Mouse (Mus musculus): ENCODE results near the gene Synm. TPM values are rescaled to one million over a fixed set of nuclear protein-coding genes. Genes with fewer than 3 reads are reported as not detected.

Gene Synm
- total RNA-seq, 2 experiments from 2014 or later, result 24.5 to 26.1 TPM

DNA sequence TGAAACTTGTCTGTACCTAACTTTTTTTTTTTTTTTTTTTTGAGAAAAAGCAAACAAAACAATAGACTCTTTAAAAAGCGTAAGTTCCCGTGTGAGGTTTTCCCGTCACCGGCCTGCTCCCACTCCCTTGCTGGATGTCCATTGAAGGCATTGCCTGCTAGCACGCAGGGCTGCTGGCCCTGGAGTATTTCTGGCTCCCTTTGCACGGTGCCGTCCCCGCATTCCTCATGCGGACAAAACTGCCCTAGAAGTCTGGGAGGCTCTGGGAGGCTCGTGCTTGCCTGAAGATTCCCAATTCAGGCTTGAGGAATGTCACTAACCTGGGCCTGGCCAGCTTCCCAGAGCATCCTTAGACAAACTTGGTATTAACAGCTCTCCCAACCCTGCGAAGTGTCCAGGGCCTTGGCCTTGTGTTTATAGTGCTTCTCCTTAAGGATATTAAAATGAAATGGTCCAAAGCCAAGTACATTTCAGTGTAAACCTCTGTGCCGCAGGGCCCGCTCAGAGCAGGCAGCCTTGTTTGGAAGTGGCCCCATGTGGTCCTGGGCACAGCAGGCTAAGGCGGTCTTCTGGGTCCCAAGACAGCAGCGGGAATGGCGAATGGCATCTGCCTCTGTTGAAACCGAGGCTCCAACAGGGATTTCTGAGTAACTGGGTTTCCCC, 58.2 kb downstream of the Synm start:
- no peak for DNase-seq (ENCODE audit: low spot score in 2 of 2)

DNA sequence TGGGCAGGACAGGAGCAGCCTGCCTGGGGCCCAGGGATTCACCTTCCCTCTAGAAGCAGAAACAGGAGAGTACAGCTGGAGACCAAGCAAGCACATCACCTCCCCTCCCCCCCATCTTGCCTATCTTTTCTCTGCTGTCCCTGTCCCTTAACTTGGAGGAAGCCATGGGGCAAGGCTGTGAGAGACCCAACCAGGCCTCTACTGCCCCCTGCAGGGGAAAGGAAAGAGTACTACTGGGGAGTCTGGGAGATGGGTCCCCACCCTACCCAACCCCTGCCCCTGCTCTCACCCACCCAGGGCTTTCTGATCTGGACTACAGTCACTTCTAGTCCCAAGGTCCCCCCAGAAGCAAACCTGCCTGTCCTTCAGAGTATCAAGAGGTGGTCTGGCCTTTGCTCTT, 58.7 kb downstream of the Synm start:
- peak in 1 of 2 experiments; percentile 25 for DNase-seq (ENCODE audit: low spot score in 2 of 2)

DNA sequence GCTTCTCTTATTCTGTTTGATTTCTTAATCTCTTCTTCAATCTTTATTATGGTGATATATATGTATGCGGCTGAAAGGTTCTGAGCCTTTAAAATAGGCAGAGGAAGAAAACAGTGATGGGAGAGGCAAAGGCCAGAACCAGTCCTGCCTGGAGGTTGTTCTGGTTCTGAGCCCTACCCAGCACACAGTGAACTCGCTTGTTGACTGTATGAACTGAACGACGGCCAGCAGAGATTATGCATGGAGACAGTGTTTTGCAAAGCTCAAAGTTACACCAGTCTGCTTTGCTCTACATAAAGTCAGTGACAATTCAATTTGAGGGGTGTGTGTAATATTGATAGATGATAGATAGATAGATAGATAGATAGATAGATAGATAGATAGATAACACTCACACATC, 60.2 kb downstream of the Synm start:
- no peak for DNase-seq (ENCODE audit: low spot score in 2 of 2)

DNA sequence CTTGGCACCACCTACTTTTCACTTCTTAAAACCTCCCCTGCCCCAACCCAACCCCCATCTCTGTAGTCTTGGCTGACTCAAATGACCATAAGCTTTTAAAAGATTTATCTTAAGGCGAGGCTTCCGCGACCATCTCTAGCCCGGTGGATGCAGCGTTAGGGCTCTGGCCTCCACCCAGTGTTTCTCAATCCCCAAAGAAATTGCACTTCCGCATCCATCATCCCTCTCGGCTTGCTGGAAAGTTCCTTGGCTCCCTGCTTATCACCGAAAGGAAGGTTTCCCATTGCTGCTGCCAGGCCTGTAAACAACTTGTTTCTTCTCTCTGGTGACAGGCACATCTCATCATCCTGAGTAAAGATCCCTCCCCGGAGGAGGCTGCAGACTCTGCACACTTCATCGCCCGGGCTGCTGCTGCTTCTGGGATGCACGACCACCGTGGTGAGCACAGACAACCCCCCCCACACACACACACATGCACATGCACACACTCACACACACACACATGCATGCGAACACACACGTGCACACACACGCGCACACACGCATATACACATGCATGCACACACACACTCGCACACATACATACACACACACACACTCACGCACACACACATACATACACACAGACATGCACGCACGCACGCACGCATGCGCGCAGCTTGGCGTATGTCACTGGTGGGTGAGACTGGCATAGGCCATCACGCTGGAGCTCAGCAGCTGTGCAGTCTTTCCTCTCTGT, 61.5 kb downstream of the Synm start:
- no peak for DNase-seq (ENCODE audit: low spot score in 2 of 2)

- no peak for DNase-seq (ENCODE audit: low spot score in 2 of 2)
These were observed 63.6 kb downstream of the Synm start for GRCm38 (mm10) chr7:67695906-67696305.

DNA sequence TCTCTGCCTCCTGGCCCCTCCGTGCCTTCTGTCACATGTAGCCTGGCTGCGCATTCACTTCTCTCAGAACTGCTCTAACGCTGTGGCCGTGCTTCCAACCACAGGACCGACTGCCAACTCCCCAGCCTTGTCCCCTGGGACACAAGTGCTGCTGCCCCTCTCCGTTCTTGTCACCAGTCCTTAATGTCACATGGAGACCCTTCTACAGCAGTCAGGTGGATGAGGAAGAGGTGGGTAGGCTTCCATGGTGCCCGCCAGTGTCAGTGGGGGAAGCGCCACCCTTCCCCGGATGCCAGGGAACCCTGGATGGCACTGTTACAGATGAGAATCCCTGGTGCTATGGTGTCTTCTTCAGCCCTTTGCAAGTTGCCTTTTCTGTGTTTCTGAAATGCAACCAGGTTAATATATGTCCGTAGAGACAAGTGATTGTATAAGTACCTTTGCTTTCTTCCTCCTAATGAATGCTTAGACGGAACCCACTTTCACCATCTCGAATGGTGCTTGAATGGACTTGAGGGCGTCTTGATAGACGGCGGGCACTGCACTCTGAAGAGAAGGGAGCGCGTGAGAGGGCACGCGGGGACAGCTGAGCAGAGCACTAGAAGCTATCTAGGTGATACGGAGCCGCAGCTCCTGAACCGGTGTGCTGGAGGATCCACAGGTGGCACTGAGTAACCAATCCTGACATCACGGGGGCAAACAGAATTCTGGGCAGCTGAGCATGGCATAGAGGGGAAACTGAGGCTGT, 66.6 kb downstream of the Synm start:
- DNase-seq (ENCODE audit: low spot score in 2 of 2), result no peak

DNA sequence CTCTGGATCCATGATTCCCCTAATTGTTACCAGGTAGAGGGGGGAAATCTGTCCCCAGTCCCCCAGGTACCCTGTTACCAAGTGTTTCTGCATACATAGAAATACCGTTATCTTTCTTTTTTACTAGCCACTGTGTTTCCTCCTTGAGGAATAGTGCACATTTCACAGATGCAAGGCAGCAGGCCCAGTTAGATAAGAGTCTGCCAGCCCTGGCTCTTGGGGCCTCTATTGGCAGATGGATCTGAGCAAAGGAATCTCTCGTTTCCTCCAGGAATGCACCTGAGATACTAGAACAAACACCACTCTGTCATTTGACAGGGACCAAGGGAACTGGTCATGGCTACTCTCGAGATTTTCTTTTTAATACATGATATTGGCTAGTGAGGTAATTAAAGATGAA, 67.4 kb downstream of the Synm start:
- DNase-seq (ENCODE audit: low spot score in 2 of 2), result no peak

DNA sequence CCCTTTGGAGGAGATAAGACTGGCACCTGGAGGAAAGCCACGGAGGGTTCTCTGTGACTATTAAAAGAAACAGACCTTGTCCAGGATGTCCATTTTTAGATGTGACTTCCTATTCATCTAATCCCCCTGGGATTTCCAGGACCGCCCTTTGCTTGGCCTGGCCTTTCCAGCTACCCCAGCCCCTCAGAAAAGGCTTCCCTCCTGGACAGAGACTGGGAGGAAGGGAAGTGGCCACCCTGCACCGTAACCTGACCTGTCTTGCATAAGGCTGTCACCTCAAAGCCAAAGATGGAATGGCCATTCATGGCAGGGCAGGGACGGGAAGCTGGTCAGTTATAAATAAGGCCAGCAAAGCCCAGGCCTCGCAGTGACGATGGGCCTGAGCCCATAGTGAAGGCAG, 68.5 kb downstream of the Synm start:
- no peak for DNase-seq (ENCODE audit: low spot score in 2 of 2)

- DNase-seq (ENCODE audit: low spot score in 2 of 2), result no peak
These were observed 69.7 kb downstream of the Synm start for GRCm38 (mm10) chr7:67689793-67690192.

DNA sequence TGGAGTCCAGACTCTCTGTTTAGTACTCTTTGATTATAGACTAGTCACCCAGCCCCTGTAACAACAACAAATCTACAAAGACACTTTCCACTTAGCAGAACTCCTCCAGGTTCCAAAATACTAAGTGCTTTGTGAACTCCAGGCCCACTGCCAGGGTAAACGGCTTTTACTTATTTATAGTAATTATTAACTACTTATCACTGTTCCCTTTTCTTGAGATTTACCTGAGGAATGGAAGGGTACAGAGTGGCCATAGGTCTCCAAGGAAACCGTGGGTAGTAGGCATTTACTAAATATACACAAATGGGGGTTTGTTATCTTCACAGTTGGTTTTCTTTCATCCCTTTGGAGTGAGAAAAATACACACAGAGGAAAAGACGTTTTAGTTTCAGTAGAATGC, 71.3 kb downstream of the Synm start:
- no peak for DNase-seq (ENCODE audit: low spot score in 2 of 2)

DNA sequence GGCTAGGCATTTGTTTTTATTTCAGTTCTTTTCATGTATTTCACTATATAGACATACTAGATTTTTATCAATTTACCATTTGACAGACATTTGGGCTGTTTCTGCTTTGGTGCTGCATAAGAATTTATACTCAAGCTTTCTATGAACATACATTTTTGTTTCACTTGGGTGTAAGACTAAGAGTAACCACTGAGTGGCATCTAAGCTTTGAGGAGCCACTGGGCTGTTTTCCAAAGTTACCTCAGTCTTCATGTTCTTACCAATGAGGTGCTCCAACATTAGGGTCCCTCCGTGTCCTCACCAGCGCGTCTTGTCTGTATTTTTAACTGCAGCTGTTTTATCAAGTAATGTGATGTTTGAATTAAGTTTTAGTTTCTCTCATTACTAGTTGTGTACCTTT, 73.0 kb downstream of the Synm start:
- DNase-seq (ENCODE audit: low spot score in 2 of 2), result no peak

DNA sequence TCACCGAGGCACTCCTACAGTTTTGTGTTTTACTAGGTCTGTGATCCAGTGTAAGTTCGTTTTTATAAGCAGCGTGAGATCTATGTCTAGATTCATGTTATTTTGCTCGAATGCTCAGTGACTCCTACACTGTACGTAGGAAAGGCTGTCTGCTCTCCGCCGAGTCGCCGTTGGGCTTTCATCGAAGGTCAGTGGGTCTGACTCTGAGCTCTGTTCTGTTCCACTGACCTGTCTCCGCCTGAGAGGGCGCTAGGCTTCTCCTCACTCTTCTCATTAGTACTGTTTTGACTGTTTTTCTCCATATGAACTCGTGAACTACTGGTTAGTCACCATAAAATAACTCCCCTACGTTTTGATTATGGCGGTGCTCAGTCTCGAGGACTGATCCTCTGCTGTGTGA, 76.5 kb downstream of the Synm start:
- no peak for DNase-seq (ENCODE audit: low spot score in 2 of 2)

GRCm38 (mm10) chr7:67681078-67681477, 78.5 kb downstream of the Synm start:
- no peak for DNase-seq (ENCODE audit: low spot score in 2 of 2)

Small RNAs within 50 kb of the gene (microRNA-seq; reads per million reads assigned to microRNA genes)
- gene Gm23844, result 0 reads per million in 2 experiments

Other genes starting within 250 kb of the Synm start
- 10 to 100 TPM; 37.5 to 41.0 TPM for gene Lrrc28, start 114.5 kb downstream of the Synm start, total RNA-seq (2021)
- gene Ttc23, start 112.3 kb downstream of the Synm start, total RNA-seq (2021), result 1 to 10 TPM; 5.2 to 6.6 TPM
- gene Igf1r, start 193.1 kb upstream of the Synm start, total RNA-seq (2021), result 10 to 100 TPM; 41.5 to 43.0 TPM